Mouse (Mus musculus): ENCODE measurements around the gene Npl.

Gene Npl

GRCm38 (mm10) chr1:153549536-153550199, at the start of gene Npl:
Npl (minus strand) TSS chr1:153550045.
- peak; percentile 44 for DNase-seq (ENCODE audit: low read depth)

GRCm38 (mm10) chr1:153599302-153600045, 49.6 kb upstream of the Npl start:
- no peak for DNase-seq (ENCODE audit: low read depth)

GRCm38 (mm10) chr1:153598773-153599172, 48.9 kb upstream of the Npl start:
- DNase-seq (ENCODE audit: low read depth) = no peak

- DNase-seq (ENCODE audit: low read depth) = no peak
Observed at GRCm38 (mm10) chr1:153593678-153594077, 43.8 kb upstream of the Npl start.

GRCm38 (mm10) chr1:153590176-153590734, 40.4 kb upstream of the Npl start:
- DNase-seq (ENCODE audit: low read depth) = no peak

- DNase-seq (ENCODE audit: low read depth) = no peak
Observed at GRCm38 (mm10) chr1:153587956-153588355, 38.1 kb upstream of the Npl start.

GRCm38 (mm10) chr1:153586826-153587225, 37.0 kb upstream of the Npl start:
- no peak for DNase-seq (ENCODE audit: low read depth)

- no peak for DNase-seq (ENCODE audit: low read depth)
Observed at GRCm38 (mm10) chr1:153585752-153586151, 35.9 kb upstream of the Npl start.

- no peak for DNase-seq (ENCODE audit: low read depth)
Observed at GRCm38 (mm10) chr1:153583189-153583588, 33.3 kb upstream of the Npl start.

- no peak for DNase-seq (ENCODE audit: low read depth)
Observed at GRCm38 (mm10) chr1:153574730-153575129, 24.9 kb upstream of the Npl start.

- DNase-seq (ENCODE audit: low read depth) = no peak
Observed at GRCm38 (mm10) chr1:153572271-153573043, 22.6 kb upstream of the Npl start.

- DNase-seq (ENCODE audit: low read depth) = no peak
Observed at GRCm38 (mm10) chr1:153565701-153566100, 15.9 kb upstream of the Npl start.

- no peak for DNase-seq (ENCODE audit: low read depth)
Observed at GRCm38 (mm10) chr1:153564701-153565100, 14.9 kb upstream of the Npl start.

- DNase-seq (ENCODE audit: low read depth) = no peak
Observed at GRCm38 (mm10) chr1:153563675-153564074, 13.8 kb upstream of the Npl start.

GRCm38 (mm10) chr1:153560805-153561204, 11.0 kb upstream of the Npl start:
- no peak for DNase-seq (ENCODE audit: low read depth)

- peak; percentile 13 for DNase-seq (ENCODE audit: low read depth)
Observed at GRCm38 (mm10) chr1:153559701-153560100, 9.9 kb upstream of the Npl start.

- peak; percentile 84 for DNase-seq (ENCODE audit: low read depth)
Observed at GRCm38 (mm10) chr1:153559126-153559647, 9.3 kb upstream of the Npl start.

- peak; percentile 64 for DNase-seq (ENCODE audit: low read depth)
Observed at GRCm38 (mm10) chr1:153556896-153557295, 7.1 kb upstream of the Npl start.

GRCm38 (mm10) chr1:153556202-153556601, 6.4 kb upstream of the Npl start:
- no peak for DNase-seq (ENCODE audit: low read depth)

- peak; percentile 60 for DNase-seq (ENCODE audit: low read depth)
Observed at GRCm38 (mm10) chr1:153550814-153551213, 969 bp upstream of the Npl start.

- no peak for DNase-seq (ENCODE audit: low read depth)
Observed at GRCm38 (mm10) chr1:153547555-153547954, 2.3 kb downstream of the Npl start.

GRCm38 (mm10) chr1:153545196-153545595, 4.6 kb downstream of the Npl start:
- no peak for DNase-seq (ENCODE audit: low read depth)
